Mouse (Mus musculus): ENCODE results near the gene Rps7.

Gene Rps7

GRCm38 (mm10) chr12:28635535-28636476 is at the start of gene Rps7:
Rps7 (minus strand) TSS chr12:28635953.
- peak; percentile 94 for DNase-seq (ENCODE audit: low spot score)

GRCm38 (mm10) chr12:28684674-28685073 is 48.9 kb upstream of the Rps7 start:
- no peak for DNase-seq (ENCODE audit: low spot score)

DNA sequence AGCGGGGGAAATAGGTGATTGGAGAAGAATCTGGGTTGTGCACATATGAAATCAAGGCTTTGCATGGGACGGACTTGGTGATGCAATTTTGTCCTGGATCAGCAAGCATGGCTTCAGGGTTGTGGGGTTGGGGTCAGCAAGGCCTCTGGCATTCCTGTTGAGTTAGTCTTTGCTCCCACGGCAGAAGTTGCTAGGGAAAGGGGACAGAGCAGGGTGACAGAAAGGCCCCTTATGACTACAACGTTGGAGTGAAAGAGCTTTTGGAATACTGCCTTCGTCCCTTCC is 40.1 kb upstream of the Rps7 start:
- DNase-seq (ENCODE audit: low spot score): no peak

GRCm38 (mm10) chr12:28675121-28675924 is 39.6 kb upstream of the Rps7 start, which contains the start of gene Adi1:
Adi1 (plus strand) TSS chr12:28675231.
- DNase-seq (ENCODE audit: low spot score): peak; percentile 81

DNA sequence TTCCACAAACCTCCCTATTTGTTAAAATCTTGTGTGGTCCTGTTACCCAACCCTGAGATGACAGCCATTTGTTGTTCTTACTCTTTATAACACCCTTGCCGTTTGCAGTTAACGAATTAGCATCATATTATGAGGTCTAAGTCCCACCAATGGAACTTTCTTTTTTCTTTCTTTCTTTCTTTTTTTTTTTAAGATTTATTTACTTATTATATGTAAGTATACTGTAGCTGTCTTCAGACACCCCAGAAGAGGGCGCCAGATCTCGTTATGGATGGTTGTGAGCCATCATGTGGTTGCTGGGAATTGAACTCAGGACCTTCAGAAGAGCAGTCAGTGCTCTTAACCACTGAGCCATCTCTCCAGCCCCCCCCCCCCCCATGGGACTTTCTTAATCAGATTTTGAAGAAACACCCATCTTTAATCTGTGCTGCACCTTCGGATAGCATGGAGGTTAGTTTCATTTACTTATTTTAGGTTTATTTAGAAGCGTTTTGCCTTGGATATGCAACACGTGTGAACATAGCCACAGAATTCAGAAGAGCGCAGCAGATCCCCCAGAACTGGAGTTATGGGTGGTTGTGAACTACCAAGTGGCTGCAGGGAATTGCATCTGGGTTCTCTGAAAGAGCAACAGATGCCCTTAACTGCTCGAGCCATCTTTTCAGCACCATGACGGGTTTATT is 38.4 kb upstream of the Rps7 start:
- DNase-seq (ENCODE audit: low spot score): no peak

DNA sequence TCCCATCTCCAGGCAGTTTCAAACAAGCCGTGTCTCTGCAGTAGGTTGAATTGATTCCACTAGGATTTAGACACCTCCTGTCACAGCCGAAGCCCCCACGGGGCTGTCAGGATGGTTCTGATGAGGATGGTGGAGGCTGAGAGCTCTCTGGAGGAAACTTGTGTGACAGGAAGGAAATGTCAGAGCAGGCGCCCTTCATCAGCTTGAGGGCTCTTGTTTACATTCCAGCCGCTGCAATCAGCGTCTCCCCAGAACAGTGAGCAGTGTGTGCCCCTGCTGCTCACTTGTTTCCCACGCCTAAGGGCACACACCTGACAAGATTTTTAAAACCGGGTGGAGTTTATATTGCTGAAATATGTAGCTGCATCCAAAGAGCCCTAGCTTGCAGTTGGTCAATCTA is 31.5 kb upstream of the Rps7 start:
- peak; percentile 18 for DNase-seq (ENCODE audit: low spot score)

DNA sequence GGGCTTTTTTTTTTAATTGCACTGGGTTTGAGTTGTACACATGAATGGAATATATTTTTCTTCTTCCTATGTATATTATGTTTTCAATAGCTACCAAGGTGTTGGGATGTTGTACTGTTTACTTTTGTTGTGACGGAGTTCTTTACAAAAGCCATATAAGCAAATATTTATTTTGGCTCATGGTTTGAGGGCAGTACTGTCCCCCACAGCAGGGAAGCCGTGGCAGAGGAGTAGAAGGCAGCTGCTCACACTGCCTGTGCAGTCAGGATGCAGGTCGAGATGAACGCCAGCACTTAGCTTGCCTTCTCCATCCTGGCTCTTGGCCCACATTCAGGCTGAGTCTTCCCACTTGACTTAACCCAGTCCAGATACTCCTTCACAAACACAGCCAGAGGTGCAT is 31.0 kb upstream of the Rps7 start:
- DNase-seq (ENCODE audit: low spot score): no peak

DNA sequence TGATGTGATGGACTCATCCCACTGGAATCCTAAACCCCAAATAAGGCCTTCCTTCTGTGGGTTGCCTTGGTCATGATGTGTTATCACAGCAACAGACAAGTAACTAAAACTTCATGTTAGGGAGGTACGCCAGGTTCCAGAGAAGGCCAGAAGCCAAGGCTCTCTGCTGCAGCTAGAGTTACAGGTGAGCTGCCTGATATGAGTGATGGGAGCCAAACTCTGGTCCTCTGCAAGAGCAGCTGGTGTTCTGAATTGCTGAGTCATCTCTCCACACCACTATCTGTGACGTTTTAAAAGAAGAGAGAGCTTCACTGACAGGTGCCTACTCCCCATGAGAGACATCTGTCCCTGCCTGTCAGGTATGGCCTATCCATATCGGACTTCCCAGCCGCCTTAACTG is 26.9 kb upstream of the Rps7 start:
- no peak for DNase-seq (ENCODE audit: low spot score)

GRCm38 (mm10) chr12:28649141-28650110 is 13.7 kb upstream of the Rps7 start, which contains the start of gene Rnaseh1:
Rnaseh1 (plus strand) TSS chr12:28649602.
- peak; percentile 89 for DNase-seq (ENCODE audit: low spot score)

- DNase-seq (ENCODE audit: low spot score): no peak
These were observed 3.0 kb upstream of the Rps7 start for GRCm38 (mm10) chr12:28638778-28639177.

DNA sequence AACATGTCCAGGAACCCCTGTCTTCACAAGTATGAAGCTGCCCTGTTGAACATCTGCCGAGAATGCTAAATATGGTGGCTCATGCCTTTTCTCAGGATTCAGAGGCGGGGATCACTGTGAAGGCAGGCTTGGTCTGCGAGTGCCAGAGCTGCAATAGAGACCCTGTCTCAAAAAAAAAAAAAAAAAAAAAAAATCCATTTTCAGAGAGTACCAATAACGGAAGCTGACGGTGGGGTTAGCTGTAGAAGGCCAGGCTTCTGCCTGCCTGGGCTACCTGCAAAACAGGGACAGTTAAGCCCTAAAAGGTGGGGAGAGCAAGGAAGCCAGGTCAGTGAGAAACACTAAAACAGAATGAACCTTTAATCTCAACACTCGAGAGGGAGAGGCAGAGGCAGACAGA is 790 bp upstream of the Rps7 start:
- DNase-seq (ENCODE audit: low spot score): no peak

DNA sequence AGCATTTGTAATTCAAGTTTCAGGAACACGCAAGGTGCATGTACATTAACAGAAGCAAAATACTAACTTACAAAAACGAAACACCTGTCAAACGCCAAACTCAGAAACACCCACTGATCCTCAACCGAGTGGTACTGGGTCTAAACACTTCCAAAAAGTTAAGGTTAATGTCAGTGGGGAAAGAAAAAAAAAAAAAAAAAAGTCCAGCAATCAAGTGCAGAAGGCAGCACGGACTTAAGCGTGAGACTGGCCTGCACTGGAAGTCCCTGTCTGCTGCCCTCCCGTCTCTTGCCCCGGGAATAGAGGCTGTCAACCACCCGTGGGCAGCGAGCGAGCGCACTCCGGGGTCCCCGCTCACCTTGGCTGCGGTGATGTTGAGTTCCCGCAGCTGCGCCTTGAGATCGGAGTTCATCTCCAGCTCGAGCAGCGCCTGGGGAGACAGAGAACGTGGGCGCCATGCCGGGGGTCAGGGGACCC is 657 bp downstream of the Rps7 start:
- no peak for DNase-seq (ENCODE audit: low spot score)

- no peak for DNase-seq (ENCODE audit: low spot score)
These were observed 7.3 kb downstream of the Rps7 start for GRCm38 (mm10) chr12:28628436-28628835.

DNA sequence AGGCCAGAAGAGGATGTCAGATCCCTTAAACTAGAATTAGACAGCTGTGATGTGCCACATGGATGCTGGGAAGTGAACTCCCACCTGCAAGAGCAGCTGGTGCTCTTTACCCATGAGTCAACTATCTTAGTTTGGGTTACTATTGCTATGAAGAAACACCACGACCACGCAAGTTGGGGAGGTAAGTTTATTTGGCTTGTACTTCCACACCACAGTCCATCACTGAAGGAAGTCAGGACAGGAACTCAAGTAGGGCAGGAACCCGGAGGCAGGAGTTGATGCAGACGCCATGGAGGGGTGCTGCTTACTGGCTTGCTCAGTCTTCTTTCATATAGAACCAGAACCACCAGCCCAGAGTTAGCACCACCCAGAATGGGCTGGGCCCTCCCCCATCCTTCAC is 8.7 kb downstream of the Rps7 start:
- DNase-seq (ENCODE audit: low spot score): no peak

DNA sequence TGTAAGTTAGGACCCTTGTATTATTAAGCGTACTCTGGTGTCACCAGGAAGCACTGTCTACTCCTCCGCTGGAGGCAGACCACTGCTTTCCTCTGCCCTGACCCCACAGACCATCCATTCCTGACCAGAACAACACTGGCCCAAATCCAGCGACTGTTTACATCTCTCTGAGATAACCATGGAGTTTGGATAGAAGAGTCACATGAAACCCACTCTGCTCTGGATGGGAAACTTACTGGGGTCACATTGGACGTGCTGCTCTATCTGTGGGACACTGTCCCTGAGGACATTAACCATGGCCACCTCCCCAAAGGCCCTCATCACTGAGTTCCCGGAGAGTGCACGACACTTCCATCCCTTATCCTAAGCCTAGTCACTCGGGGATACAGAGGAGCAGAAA is 10.3 kb downstream of the Rps7 start:
- DNase-seq (ENCODE audit: low spot score): no peak

DNA sequence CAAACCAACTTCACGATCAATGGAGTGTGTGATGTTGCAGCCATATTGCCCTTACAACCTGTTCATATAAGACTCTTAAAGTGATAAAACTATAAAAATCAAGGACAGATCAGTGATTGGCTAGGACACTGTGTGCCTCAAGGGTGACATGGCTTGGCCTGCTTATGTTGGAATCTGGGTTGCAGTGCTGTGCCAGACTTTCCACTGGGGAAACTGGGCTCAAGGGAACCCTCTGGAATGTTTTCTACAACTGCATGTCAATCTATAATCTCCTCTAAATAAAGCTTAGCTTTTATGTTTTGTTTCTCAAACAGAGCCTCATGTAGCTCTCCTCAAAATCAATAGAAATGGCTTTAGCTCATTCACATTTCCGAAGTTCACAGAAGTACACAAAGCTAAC is 11.5 kb downstream of the Rps7 start:
- no peak for DNase-seq (ENCODE audit: low spot score)

DNA sequence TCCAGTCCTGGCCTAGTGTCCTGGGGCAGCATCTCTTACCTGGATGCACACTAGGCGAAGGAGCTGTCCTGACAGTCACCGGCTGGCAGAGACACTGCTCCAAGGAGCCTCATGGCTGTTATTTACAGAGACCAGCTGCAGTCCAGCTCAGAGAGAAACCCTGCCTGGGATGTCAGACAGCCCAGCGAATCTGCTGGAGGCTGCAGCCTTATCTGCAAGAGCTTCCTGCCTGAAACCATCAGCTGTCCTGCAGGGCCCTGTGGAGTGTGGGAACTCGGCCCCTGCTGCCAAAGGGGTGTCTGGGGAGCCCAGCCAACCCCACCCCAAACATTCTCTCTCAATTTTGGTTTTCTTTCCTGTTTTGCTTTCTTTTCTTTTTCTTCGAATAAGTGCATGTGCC is 12.6 kb downstream of the Rps7 start, which contains the start of gene Colec11:
Colec11 (minus strand) TSS at position 183 of the 400 bp plus-strand sequence.
- no peak for DNase-seq (ENCODE audit: low spot score)

- no peak for DNase-seq (ENCODE audit: low spot score)
These were observed 13.1 kb downstream of the Rps7 start for GRCm38 (mm10) chr12:28622641-28623040.

- no peak for DNase-seq (ENCODE audit: low spot score)
These were observed 13.6 kb downstream of the Rps7 start for GRCm38 (mm10) chr12:28622167-28622532.

DNA sequence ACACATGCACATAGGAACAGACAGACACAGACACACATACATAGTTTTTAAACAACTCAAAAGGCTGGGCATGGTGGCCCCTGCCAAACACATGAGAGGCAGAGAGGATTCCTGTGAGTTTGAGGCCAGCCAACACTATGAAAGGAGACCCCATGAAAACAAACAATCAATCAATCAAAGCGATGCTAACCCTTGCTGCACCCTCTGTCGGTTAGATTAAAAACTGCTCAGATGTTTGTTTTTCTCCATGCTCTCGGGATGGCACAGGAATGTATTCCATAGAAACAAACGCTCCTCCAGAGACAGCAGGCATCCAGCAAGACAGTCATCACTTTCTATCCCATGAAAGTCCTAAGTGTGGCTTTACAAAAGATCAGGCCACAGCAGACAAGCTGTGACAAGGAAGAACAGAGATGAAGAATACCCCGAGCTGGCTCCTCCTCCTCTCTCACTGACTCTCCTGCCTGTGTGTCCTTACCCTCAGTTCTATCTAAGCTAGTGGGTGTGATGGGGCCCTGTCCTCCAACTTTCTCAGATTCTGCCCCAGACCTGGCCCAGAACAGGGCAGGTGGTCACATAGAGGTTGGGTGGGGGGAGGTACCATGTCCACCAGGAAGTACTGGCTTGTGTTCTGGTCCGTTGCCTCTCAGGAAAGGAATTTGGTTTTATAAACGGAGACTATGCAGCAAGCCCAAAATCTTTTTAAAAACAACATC is 14.1 kb downstream of the Rps7 start:
- no peak for DNase-seq (ENCODE audit: low spot score)

DNA sequence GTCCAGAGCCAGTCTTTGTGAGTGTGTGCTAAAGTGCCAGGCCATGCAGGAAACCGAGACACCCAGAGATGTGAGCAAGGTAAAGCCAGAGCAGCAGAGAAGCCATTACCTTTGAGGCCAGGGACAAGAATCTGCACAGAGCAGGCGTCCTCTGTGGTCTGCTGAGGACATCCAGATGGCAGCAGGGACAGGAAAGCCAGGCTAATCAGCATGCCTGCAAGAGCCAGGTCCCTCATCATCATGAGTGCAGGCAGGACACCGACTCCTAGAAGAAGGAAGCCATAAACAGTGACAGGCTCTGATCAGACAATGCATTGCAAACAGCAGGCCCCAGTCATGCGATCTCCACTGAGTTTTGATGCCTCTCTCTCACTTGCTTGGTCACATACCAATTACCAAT is 18.5 kb downstream of the Rps7 start:
- no peak for DNase-seq (ENCODE audit: low spot score)
